Mouse (Mus musculus) ES-Bruce4 (cell line): ENCODE measurements around the gene Sult2a6.

Experiments used
- CTCF ChIP-seq: IDR thresholded peaks from one replicate; pipeline ENCODE4 v1.8.1; 2011; ENCODE audit warnings: low read depth, low read length
- EP300 ChIP-seq: IDR thresholded peaks from 2 replicates; pipeline ENCODE4 v1.6.1; 2011; ENCODE audit warnings: low read depth, low read length; ENCODE audit not compliant: insufficient read depth
- POLR2A ChIP-seq: IDR thresholded peaks from one replicate; pipeline ENCODE4 v1.8.1; 2011; ENCODE audit warnings: low read length; ENCODE audit not compliant: insufficient read depth

DNA sequence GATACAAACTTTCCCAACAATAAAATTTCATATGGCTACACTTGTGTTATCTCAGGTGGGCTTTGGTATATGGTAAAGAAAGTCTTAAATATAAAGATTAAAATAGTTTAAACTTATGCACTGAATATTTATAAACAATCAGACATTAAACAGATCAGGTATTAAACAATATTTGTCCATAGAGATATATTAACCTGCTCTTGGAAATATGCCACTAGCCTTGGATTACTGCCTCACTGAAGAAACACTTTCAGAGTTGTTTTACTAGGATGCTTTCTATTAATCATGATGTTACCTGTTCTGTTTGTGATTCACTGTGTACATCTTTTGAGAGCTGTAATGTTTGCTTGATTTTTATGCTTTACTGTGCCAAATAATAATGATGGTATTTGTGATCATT, 39.4 kb downstream of the Sult2a6 start:
- TF ChIP-seq POLR2A = no peak
- TF ChIP-seq CTCF = no peak
- TF ChIP-seq EP300 = no peak
